Mouse (Mus musculus) heart, embryonic 10.5 days (tissue): ENCODE measurements around the gene Gabra3. TPM values are rescaled to one million over a fixed set of nuclear protein-coding genes. Genes with fewer than 3 reads are reported as not detected.

Source experiments
- DNase-seq: peaks from one replicate; pipeline ENCODE4 v3.0.0-alpha.2; 2017; ENCODE audit warnings: low spot score
- H3K27ac ChIP-seq: fragments of 300-500 bp; sonication (generic); 2 replicates; pipeline ENCODE4 v1.5.1; 2016; ENCODE audit warnings: mild to moderate bottlenecking
- H3K27me3 ChIP-seq: fragments of 300-500 bp; sonication (generic); 2 replicates; pipeline ENCODE4 v1.6.1; 2016; ENCODE audit warnings: mild to moderate bottlenecking; ENCODE audit not compliant: poor library complexity, insufficient read depth, severe bottlenecking
- H3K36me3 ChIP-seq: fragments of 300-500 bp; sonication (generic); 2 replicates; pipeline ENCODE4 v1.6.1; 2016; ENCODE audit warnings: mild to moderate bottlenecking, moderate library complexity
- H3K4me1 ChIP-seq: fragments of 300-500 bp; sonication (generic); 2 replicates; pipeline ENCODE4 v1.6.1; 2016; ENCODE audit warnings: mild to moderate bottlenecking
- H3K4me3 ChIP-seq: fragments of 300-500 bp; sonication (generic); 2 replicates; pipeline ENCODE4 v1.5.1; 2016; ENCODE audit warnings: mild to moderate bottlenecking, moderate library complexity
- H3K9me3 ChIP-seq: fragments of 300-500 bp; sonication (generic); 2 replicates; pipeline ENCODE4 v1.6.1; 2016; ENCODE audit warnings: mild to moderate bottlenecking, moderate library complexity
- WGBS: fragments of 180-500 bp; shearing (Covaris S2); methylation state at CpG from one replicate; pipeline ENCODE4 v1.1.7; 2016; 5-methylcytosine and 5-hydroxymethylcytosine counted together
- microRNA counts: library from miRNA; unstranded; fragments of <30 nt; microRNA quantifications from one replicate; lab custom pipeline; 2017
- microRNA-seq: library from miRNA; unstranded; fragments of <30 nt; microRNA quantifications from one replicate; pipeline ENCODE4, GENCODE M21; 2017
- polyA plus RNA-seq: library from polyadenylated mRNA; unstranded; fragments of >200 nt; fragmentation: Nextera tagmentation; extraction: Ambion mirVana; gene quantifications from 2 replicates; pipeline ENCODE4 v1.2.1, GENCODE M21; 2016

Gene Gabra3
- 0.09 and 0.58 TPM in 2 replicates for polyA plus RNA-seq

- 11% methylated on average over 4 of the region's 4 CpGs for WGBS
- no peaks in the 10 kb centered on the region for H3K4me1 ChIP-seq
- peaks cover 10% of the 10 kb centered on the region; the same call in 1 of the 2 replicates for H3K27me3 ChIP-seq
- DNase-seq = no peak
- no peaks in the 10 kb centered on the region for H3K9me3 ChIP-seq
- peak within 1 kb of the TSS; percentile 45 for H3K4me3 ChIP-seq
- H3K27ac ChIP-seq = no peak within 1 kb of the TSS
- no peaks in the 10 kb centered on the region for H3K36me3 ChIP-seq
Measured at GRCm38 (mm10) chrX:72656230-72656898, at the start of gene Gabra3. Gene Gabra3, minus strand, starts transcription at chrX:72656848.

DNA sequence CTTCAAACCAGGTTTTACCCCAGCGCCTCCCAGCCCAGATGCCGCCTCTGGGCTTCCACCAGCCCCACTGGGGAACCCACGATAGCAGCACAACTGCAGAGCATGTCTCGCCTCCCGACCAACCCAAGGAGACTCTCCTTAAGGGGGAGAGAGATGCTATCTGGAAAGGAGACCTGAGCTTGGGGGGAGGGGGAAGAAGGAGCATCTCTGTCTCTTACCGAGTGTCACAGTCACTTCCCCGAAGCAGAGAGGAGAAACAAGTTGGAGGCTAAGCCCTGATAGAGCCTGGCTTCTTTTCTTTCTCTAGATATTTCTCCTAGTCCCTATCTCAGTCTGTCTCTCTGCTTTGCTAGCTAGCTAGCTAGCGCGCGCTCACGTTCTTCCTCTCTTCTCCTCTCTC lies 859 bp downstream of the Gabra3 start:
- H3K36me3 ChIP-seq = no peaks in the 10 kb centered on the region
- no peaks in the 10 kb centered on the region for H3K9me3 ChIP-seq
- DNase-seq = no peak
- H3K4me3 ChIP-seq = peak overlapping the region; percentile 45
- 8% methylated on average over 11 of the region's 11 CpGs for WGBS
- peaks cover 10% of the 10 kb centered on the region; the same call in 1 of the 2 replicates for H3K27me3 ChIP-seq
- H3K27ac ChIP-seq = no peak overlapping the region
- no peaks in the 10 kb centered on the region for H3K4me1 ChIP-seq

DNA sequence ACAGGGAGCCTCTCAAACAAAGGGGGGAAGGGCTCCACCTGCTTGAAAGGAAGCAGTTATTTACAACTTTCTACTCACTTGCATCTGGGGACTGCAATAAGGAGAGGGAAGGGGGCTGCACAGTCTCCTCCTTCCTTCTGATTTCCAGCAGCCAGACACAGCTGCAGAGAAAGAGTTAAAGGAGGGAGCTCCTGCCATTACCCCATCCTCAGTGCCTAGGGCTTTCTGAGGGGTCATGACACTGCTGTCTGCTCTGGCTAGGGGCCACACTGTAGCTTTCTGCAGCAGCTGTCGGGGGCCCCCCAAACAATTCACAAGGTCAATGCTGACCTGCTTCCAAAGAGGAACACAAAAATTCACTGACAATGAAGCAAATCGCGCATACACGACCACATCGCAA lies 1.3 kb downstream of the Gabra3 start:
- WGBS = 14% methylated on average over 5 of the region's 5 CpGs
- H3K36me3 ChIP-seq = no peaks in the 10 kb centered on the region
- DNase-seq = no peak
- no peak overlapping the region for H3K27ac ChIP-seq
- peaks cover 10% of the 10 kb centered on the region; the same call in 1 of the 2 replicates for H3K27me3 ChIP-seq
- H3K4me1 ChIP-seq = no peaks in the 10 kb centered on the region
- peak overlapping the region; percentile 45; the same call in 1 of the 2 replicates for H3K4me3 ChIP-seq
- H3K9me3 ChIP-seq = no peaks in the 10 kb centered on the region

GRCm38 (mm10) chrX:72650688-72651087 lies 6.0 kb downstream of the Gabra3 start:
- H3K27me3 ChIP-seq = peaks cover 9% of the 10 kb centered on the region; the same call in 1 of the 2 replicates

GRCm38 (mm10) chrX:72644691-72645090 lies 12.0 kb downstream of the Gabra3 start:
- WGBS = 49% methylated on average over 2 of the region's 2 CpGs
- H3K27ac ChIP-seq = no peak overlapping the region
- DNase-seq = no peak
- H3K4me3 ChIP-seq = no peak overlapping the region
- H3K36me3 ChIP-seq = no peaks in the 10 kb centered on the region
- no peaks in the 10 kb centered on the region for H3K9me3 ChIP-seq
- H3K4me1 ChIP-seq = no peaks in the 10 kb centered on the region
- no peaks in the 10 kb centered on the region for H3K27me3 ChIP-seq

More at GRCm38 (mm10) chrX:72650688-72651087, 6.0 kb downstream of the Gabra3 start:
- WGBS = 53% methylated on average over 3 of the region's 3 CpGs
- no peaks in the 10 kb centered on the region for H3K36me3 ChIP-seq
- H3K27ac ChIP-seq = no peak overlapping the region
- H3K4me3 ChIP-seq = no peak overlapping the region
- H3K4me1 ChIP-seq = no peaks in the 10 kb centered on the region
- no peak for DNase-seq
- H3K9me3 ChIP-seq = no peaks in the 10 kb centered on the region

GRCm38 (mm10) chrX:72497284-72497683 lies 159.4 kb downstream of the Gabra3 start:
- no peaks in the 10 kb centered on the region for H3K4me1 ChIP-seq
- 77% methylated on average over 5 of the region's 5 CpGs for WGBS
- no peak for DNase-seq
- H3K4me3 ChIP-seq = no peak overlapping the region
- H3K27ac ChIP-seq = no peak overlapping the region
- no peaks in the 10 kb centered on the region for H3K27me3 ChIP-seq
- H3K36me3 ChIP-seq = no peaks in the 10 kb centered on the region
- H3K9me3 ChIP-seq = no peaks in the 10 kb centered on the region

GRCm38 (mm10) chrX:72489806-72490205 lies 166.8 kb downstream of the Gabra3 start:
- WGBS = 76% methylated on average over 2 of the region's 2 CpGs
- no peaks in the 10 kb centered on the region for H3K27me3 ChIP-seq

DNA sequence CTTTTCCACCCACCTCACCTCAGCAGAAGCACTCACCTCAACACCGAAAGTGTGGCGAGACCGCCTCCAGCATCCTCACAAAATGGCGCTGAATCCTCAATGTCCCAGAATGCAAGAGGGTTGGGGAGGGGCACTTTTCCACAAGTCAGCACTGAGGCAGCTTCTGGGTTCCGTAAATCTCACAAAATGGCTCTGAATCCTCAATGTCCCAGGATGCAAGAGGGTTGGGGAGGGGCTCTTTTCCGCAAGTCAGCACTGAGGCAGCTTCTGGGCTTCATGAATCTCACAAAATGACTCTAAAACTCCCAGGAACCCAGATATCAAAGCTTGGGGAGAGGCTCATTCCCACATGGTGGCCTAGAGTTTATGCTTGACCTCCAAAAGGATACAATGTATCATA lies 269.9 kb downstream of the Gabra3 start, which contains the start of gene Magea10:
TSS of gene Magea10 (minus strand) at position 101 of the 400 bp plus-strand sequence.
- Histone ChIP-seq H3K4me3 (no peak within 1 kb of the TSS), H3K27ac (no peak within 1 kb of the TSS)

More at GRCm38 (mm10) chrX:72489806-72490205, 166.8 kb downstream of the Gabra3 start:
- H3K36me3 ChIP-seq = no peaks in the 10 kb centered on the region
- H3K4me3 ChIP-seq = no peak overlapping the region
- no peak overlapping the region for H3K27ac ChIP-seq
- H3K4me1 ChIP-seq = no peaks in the 10 kb centered on the region
- no peaks in the 10 kb centered on the region for H3K9me3 ChIP-seq
- DNase-seq = no peak

More for the DNA sequence above, 269.9 kb downstream of the Gabra3 start, which contains the start of gene Magea10:
- Histone ChIP-seq H3K27me3 (no peaks in the 10 kb centered on the region), H3K9me3 (no peaks in the 10 kb centered on the region), H3K4me1 (no peaks in the 10 kb centered on the region), H3K36me3 (no peaks in the 10 kb centered on the region)
- no peak for DNase-seq
- WGBS = 86% methylated on average over 6 of the region's 6 CpGs

MicroRNA genes within 50 kb of the gene (microRNA counts, 519-probe panel; counts per million panel counts)
- microRNA mmu-miR-105 (lab: Ali Mortazavi, UCI) (not detected), microRNA mmu-miR-767 (lab: Ali Mortazavi, UCI) (not detected)

Small RNA genes lying within 50 kb of the gene (microRNA-seq; reads per million reads assigned to microRNA genes)
- gene Mir105 = not detected
- not detected for gene Mir767

Other genes with a start within 250 kb of the Gabra3 start
- gene Gabrq, start 168.3 kb upstream of the Gabra3 start, polyA plus RNA-seq = 0.05 TPM in 1 of 2 replicates, not detected in the other